Mouse (Mus musculus) embryo, embryonic 10 days (tissue): ENCODE data around the gene Zbtb9.
"Not testable (repeated sequence)": the region's sequence is repeated elsewhere in the genome, so short reads cannot be mapped to it uniquely, and the experiment has no call there.

Experiments used
- DNase-seq: peaks from one replicate; pipeline ENCODE4 v3.0.0-alpha.2; 2015; ENCODE audit warnings: low spot score

Zbtb9 gene

DNA sequence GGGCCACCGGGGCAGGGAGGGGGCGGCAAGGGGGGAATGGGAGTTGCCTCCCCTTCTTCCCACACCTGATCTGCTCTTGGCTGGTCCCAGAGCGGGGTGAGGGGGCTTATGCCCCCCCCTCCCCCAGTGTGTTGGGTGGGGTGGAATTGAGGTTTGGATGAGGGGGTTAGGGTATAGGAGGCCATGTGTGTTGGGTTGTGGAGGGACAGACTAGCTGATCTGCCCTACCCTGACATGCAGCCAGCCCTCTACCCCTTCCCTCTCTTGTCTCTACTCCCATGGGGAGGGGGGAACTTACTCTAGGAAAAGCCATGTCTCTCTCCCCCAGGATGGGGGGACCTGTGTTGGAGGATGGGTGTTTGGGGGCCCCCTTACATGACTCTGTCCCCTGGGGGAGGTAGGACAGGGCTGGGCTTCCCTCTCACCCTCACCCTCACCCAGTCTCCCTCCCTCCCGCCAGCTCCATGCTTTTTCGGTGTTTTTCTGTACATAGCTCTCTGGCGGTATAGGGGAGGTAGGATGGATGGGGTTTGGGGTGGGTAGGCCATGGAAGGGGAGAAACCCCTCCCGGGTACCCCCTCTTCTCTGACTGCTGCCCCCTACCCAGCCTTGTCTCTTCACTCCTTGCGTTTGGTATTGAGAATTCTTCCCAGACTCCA is 1.6 kb upstream of the Zbtb9 start:
- no peak for DNase-seq

GRCm38 (mm10) chr17:26972107-26972506 is 860 bp upstream of the Zbtb9 start:
- DNase-seq: no peak

DNA sequence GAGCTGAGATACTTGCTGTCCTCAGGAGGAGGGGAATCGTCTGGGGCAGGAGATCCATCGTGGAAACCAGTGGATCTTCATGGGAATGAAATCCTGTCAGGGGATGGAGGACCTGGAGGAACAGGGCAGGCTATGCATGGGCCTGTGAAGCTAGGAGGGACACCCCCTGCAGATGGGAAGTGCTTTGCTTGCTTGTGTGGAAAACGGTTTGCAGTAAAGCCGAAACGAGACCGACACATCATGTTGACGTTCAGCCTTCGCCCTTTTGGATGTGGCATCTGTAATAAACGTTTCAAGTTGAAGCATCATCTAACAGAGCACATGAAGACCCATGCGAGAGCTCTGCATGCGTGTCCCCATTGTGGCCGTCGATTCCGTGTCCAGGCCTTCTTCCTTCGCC is 1.6 kb downstream of the Zbtb9 start:
- DNase-seq: no peak

DNA sequence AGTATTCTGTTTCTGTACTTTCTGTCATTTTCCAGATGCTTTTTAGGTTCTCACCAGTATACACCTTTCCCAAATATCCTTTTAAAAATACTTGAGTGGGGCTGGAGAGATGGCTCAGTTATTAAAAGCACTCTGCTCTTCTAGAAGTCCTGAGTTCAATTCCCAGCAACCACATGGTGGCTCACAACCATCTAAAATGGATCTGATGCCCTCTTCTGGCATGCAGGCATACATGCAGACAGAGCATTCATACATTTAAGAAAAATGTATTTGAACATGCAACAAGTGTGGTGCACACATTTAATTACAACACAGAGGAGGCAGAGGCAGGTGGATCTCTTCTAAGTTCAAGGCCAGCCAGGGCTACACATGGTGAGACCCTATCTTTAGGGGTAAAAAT is 2.4 kb downstream of the Zbtb9 start:
- no peak for DNase-seq

DNA sequence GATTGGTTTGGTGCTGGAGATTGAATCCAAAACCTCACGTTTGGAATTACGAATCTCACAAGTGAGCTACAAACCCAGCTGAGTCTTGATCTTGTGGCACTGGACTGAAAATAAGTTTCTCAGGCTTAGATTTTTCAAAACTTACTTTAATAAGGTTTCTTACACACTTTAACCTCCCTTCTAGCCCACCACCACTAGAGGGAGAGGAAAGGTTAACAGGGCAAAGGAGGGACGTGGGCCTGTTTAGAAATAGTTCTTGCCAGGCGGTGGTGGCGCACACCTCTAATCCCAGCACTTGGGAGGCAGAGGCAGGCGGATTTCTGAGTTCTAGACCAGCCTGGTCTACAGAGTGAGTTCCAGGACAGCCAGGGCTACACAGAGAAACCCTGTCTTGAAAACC is 4.4 kb downstream of the Zbtb9 start:
- not testable (repeated sequence) for DNase-seq

DNA sequence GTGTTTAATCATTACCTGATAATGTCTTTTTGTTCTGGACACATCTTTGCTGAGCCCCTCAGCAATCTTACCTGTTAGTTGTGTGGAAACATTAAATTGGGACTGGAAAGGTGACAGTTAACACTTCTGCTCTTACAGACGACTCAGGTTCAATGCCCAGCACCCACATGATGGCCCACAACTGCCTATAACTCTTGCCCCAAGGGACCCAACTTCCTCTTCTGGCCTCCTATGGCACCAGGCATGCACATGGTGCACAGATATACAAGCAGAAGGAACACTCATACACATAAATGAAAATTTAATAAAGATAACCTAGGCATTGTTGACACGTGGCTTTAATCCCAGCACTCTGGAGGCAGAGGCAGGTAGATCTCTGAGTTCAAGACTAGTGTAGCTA is 6.5 kb downstream of the Zbtb9 start:
- DNase-seq: no peak

- DNase-seq: no peak
Measured at GRCm38 (mm10) chr17:26981050-26981449, 8.1 kb downstream of the Zbtb9 start.

GRCm38 (mm10) chr17:26983382-26983781 is 10.4 kb downstream of the Zbtb9 start:
- no peak for DNase-seq

DNA sequence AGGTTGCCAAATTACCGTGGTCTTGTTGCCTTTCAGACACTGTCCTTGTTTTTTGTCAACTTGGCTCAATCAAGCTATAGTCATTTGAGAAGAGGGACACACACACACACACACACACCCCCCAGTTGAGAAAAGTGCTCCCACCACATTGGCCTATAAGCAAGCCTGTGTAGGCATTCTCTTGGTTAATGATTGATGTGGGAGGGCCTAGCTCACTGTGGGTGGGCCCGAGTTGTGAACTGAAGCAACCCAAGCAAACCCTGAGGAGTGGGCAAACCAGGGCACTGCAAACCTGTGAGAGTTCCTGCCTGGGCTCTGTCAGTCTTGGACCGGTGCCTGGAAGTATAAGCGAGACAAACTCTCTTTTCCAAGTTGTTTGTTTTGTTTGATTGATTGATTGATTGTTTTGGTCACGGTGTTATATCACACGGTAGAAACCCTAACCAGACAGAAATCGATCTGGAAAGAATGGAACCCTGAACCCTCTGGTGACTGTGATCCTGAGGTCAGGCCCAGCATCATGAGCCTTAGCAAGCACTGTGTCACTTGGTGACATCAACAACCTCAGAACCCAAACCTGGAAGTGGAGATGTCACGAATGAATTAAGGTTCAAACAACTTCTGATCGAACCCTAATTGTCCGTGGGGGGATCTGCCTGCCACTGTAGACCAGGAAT is 12.7 kb downstream of the Zbtb9 start:
- DNase-seq: no peak

DNA sequence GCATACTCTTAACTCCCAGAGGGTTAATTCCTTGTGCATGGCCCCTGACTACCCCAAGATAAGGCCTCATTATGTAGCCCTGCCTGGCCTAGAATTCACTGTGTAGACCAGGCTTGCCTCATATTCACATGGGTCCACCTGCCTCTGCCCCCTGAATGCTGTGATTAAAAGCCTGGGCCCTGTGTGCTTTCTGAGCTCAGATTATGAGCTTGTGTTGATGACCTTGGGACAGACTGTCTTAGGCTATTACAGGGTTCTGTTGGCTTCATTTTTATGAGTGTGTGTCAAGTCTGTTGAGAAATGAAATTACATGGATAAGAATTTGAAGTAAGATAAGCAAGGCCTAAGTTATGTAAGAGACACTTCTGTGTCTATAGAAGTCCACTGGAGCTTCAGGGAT is 17.6 kb downstream of the Zbtb9 start:
- DNase-seq: no peak

GRCm38 (mm10) chr17:26994410-26994809 is 21.4 kb downstream of the Zbtb9 start:
- DNase-seq: no peak

DNA sequence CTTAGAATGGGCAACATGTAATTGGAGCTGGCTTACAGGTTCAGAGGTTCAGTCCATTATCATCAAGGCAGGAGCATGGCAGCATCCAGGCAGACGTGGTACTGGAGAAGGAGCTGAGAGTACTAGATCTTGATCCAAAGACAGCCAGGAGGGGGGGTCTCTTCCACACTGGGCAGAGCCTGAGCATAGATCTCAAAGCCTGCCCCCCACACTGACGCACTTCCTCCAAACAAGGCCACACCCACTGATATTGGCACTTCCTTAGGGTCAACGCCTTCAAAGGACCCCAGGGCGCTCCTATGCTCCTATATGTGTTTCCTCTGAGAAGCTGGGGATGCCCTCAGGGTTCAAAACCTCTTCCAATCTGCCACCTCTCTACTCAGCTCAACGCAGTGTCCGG is 22.0 kb downstream of the Zbtb9 start:
- DNase-seq: no peak

DNA sequence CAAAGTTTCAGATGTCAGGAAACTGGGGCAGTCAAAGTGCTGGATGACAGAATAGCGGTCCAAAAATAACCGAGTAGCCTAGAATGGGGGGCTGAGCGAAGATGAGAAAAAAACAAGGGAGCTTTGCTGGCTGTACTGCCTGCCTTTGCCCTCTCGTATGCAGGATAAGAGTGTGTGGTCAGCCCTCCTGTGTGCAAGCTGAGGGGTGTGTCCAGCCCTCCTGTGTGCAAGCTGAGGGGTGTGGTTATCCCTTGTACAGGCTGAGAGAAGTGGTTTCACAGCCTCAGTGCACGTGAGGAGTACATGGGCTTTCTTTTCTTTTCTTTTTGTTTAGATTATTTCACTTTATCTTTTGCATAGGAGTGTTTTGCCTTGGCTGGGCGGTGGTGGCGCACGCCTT is 22.6 kb downstream of the Zbtb9 start:
- no peak for DNase-seq

GRCm38 (mm10) chr17:26997661-26998060 is 24.7 kb downstream of the Zbtb9 start:
- DNase-seq: no peak

DNA sequence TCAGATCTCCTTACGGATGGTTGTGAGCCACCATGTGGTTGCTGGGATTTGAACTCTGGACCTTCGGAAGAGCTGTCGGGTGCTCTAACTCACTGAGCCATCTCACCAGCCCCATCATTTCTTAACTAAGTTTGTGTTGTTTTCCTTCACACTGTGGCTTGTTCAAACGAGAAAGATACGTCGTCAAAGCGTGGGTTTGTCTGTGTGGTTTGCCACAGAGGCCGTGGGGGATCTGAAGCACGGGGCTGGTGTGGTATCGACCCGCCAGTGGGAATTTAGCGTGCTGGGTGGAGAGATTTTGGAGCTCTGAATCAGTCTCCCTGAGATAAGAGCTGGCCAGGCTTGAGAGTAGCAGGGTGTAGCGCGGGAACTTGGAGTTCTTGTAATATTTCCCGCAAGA is 25.3 kb downstream of the Zbtb9 start:
- no peak for DNase-seq

GRCm38 (mm10) chr17:26999996-27000395 is 27.0 kb downstream of the Zbtb9 start:
- no peak for DNase-seq

DNA sequence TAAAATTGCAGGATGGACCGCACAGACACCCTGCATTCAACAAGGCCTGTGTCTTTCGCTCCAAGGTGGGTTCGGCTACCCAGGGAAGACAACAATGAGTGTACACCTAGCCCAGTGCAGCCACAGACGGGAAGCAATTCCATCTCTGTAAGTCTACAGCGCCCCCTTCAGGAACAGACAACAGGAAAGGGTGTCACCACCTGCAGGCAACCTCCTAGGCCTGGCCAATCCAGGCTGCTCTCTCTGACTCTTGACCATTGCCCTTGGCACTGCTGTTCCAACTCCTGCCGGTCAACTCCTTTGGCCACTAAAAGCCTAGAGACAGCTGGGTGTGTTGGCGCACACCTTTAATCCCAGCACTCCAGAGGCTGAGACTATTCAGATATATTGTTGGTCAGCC is 28.2 kb downstream of the Zbtb9 start:
- DNase-seq: peak; percentile 27

DNA sequence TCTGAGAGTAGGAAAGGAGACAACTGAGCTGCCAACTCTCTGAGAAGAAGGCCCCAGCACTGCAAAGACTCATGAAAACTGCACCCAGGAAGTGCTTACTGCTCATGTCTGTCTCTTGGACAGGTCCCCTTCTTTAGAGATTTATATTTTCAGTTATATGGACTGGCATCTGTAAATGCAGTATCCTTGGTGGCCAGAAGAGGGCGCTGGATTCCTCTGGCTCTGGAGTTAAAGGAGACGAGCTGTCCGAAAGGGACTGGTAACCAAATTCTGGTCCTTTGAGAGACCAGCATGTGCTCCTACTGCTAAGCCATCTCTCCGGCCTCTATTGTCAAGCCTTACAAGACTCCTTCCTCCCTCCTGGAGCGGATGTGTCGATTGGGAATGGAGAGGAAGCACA is 28.9 kb downstream of the Zbtb9 start:
- no peak for DNase-seq

DNA sequence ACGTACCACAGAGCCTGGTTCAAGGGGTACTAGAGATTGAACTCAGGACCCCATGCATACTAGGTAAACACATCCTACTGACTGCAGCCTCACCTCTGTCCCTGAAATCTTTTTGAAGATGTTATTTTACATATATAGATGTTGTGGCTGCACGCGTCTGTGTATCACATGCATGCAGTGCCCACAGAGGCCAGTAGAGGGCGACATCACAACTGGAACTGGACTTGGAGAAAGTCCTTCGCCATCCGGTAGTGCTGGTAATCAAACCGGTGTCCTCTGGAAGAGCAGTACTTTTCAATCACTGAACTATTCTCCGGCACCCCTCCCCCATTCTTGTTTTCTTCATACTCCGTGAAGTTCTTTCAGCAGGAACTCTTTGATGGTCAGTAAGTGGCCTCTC is 31.5 kb downstream of the Zbtb9 start:
- DNase-seq: peak; percentile 81

- no peak for DNase-seq
Measured at GRCm38 (mm10) chr17:27004903-27005485, 32.0 kb downstream of the Zbtb9 start.

GRCm38 (mm10) chr17:27005644-27006043 is 32.7 kb downstream of the Zbtb9 start:
- DNase-seq: no peak

DNA sequence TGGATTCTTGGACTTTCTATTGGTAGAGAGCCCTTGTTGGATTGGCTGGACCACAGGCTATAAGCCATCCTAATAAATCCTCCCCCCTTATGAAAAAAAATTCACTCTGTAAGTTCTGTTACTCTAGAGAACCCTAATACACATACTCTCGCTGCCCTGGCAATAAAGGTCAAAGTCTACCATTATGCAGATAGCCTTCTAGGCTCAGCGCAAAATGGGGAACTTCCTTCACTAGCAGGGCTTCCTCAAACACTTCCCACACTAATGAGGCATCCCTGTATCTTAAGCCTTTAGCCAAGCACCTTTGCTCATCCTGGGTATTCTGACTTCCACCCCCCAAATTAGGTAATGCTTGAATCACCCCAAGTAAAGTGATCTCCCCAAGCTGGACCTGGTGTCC is 35.3 kb downstream of the Zbtb9 start:
- DNase-seq: no peak

DNA sequence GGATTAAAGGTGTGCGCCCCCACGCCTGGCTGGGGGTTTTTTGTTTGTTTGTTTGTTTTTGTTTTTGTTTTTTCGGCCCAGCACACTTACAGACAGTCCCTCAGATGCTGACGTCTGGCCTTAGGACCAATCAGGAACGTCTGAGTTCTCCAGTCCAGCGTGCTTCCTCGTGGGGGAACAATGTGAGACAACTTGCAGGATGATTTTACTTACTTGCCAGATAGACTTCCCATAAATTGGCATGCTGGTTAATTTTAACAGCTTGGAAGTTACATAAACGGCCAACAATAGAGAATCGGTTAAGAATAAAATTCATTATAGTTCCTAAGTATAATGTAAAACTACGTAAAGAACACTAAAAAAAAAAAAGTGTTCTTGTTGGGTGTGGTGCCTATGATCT is 38.2 kb downstream of the Zbtb9 start:
- no peak for DNase-seq
